Mouse (Mus musculus) heart, embryonic 12.5 days (tissue): ENCODE measurements around the gene Rnf123. TPM values are rescaled to one million over a fixed set of nuclear protein-coding genes. Genes with fewer than 3 reads are reported as not detected.

Experiments
- ATAC-seq: fragments of 200-750 bp; cut with Nextera tagmentation; 2 replicates; pipeline ENCODE4 v1.8.0; 2017; ENCODE audit warnings: moderate TSS enrichment, moderate library complexity; ENCODE audit not compliant: insufficient number of reproducible peaks, low FRiP score
- H3K27ac ChIP-seq: fragments of 300-500 bp; sonication (generic); 2 replicates; pipeline ENCODE4 v1.5.1; 2016; ENCODE audit warnings: mild to moderate bottlenecking, moderate library complexity; ENCODE audit not compliant: poor library complexity, severe bottlenecking
- H3K27me3 ChIP-seq: fragments of 300-500 bp; sonication (generic); replicated peaks from 2 replicates; pipeline ENCODE4 v1.6.1; 2016; ENCODE audit warnings: mild to moderate bottlenecking, moderate library complexity
- H3K36me3 ChIP-seq: fragments of 300-500 bp; sonication (generic); 2 replicates; pipeline ENCODE4 v1.6.1; 2016; ENCODE audit warnings: mild to moderate bottlenecking, moderate library complexity
- H3K4me1 ChIP-seq: fragments of 300-500 bp; sonication (generic); replicated peaks from 2 replicates; pipeline ENCODE4 v1.6.1; 2016; ENCODE audit warnings: mild to moderate bottlenecking
- H3K4me2 ChIP-seq: fragments of 300-500 bp; sonication (generic); 2 replicates; pipeline ENCODE4 v1.6.1; 2016; ENCODE audit warnings: mild to moderate bottlenecking, moderate library complexity
- H3K4me3 ChIP-seq: fragments of 300-500 bp; sonication (generic); 2 replicates; pipeline ENCODE4 v1.5.1; 2016; ENCODE audit warnings: mild to moderate bottlenecking
- H3K9ac ChIP-seq: fragments of 300-500 bp; sonication (generic); 2 replicates; pipeline ENCODE4 v1.6.1; 2016; ENCODE audit warnings: mild to moderate bottlenecking, moderate library complexity
- H3K9me3 ChIP-seq: fragments of 300-500 bp; sonication (generic); replicated peaks from 2 replicates; pipeline ENCODE4 v1.6.1; 2016; ENCODE audit warnings: mild to moderate bottlenecking, moderate library complexity
- WGBS: fragments of 180-500 bp; shearing (Covaris S2); methylation state at CpG from one replicate; pipeline ENCODE4 v1.1.7; 2016; 5-methylcytosine and 5-hydroxymethylcytosine counted together
- polyA plus RNA-seq: library from polyadenylated mRNA; unstranded; fragments of >200 nt; fragmentation: Nextera tagmentation; extraction: Ambion mirVana; gene quantifications from 2 replicates; pipeline ENCODE4 v1.2.1, GENCODE M21; 2016

Rnf123 gene
- polyA plus RNA-seq, 1 experiment from 2014 or later: 32.8 TPM

DNA sequence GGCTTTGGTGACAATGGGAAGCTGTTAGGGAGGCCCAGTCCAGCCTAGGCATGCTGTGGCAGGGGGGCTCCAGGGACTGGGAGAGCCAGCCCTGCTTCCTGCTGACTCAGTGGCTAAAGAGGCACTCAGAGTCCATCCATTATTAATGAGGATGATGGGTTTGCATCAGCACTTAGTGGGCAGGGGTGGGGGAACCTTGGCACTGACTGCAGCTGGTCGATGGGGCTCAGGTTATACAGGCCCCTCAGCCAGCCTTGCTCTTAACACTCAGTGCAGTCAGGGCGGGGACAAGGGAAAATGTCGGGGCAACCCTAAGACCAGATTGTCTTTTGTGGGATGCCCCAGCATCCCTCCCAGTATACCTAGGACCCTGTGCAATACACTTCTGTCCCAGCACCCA lies 21.0 kb downstream of the Rnf123 start:
- Histone ChIP-seq H3K4me1 (peaks cover 8% of the 10 kb centered on the region; the same call in 1 of the 2 replicates), H3K9ac (no peak overlapping the region), H3K4me2 (no peak overlapping the region), H3K27ac (no peak overlapping the region), H3K36me3 (peaks cover 75% of the 10 kb centered on the region), H3K4me3 (no peak overlapping the region), H3K27me3 (no peaks in the 10 kb centered on the region), H3K9me3 (no peaks in the 10 kb centered on the region)
- WGBS: 75% methylated on average over 3 of the region's 3 CpGs
- ATAC-seq: no peak

DNA sequence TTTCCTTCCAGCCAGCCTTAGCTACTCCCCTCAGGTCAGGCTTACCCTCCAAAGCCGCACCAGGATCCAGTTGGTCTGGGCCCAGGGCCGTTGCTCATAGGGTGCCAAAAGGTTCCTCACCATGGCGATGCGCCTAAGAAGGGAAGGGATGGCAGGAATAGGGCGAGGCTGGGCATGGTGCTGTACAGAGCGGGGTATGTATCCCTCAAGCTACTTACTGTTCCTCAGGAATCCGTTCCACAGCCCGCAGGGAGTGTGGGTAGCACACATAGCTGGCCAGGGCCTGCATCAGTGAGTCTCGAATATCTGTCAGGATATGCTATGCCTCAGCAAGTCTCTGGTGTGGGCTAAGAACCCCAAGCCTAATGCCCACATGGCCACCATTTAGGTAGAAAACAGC lies 24.9 kb downstream of the Rnf123 start:
- Histone ChIP-seq H3K27ac (no peak overlapping the region), H3K36me3 (peaks cover 92% of the 10 kb centered on the region), H3K4me3 (no peak overlapping the region), H3K4me2 (no peak overlapping the region), H3K9ac (no peak overlapping the region), H3K4me1 (peaks cover 14% of the 10 kb centered on the region), H3K9me3 (no peaks in the 10 kb centered on the region), H3K27me3 (no peaks in the 10 kb centered on the region)
- ATAC-seq: no peak
- 91% methylated on average over 9 of the region's 9 CpGs for WGBS

DNA sequence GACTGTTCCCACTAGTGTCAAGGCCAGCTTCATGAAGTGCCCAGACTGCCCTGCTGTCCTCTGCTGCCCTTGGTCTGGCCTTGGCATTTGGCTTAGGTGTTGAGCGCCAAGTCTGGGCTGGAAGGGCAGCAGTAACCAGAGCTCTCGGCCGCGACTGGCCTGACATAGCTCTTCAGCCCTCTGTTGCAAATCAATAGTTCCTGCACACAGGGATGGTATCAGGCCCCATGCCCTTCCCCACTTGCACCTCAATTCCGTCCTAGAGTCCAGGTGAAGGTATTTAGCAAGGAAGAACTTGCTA lies 25.9 kb downstream of the Rnf123 start:
- 90% methylated on average over 5 of the region's 5 CpGs for WGBS
- H3K9me3 ChIP-seq: no peaks in the 10 kb centered on the region
- H3K9ac ChIP-seq: no peak overlapping the region
- H3K27ac ChIP-seq: no peak overlapping the region
- H3K36me3 ChIP-seq: peaks cover 85% of the 10 kb centered on the region
- no peak overlapping the region for H3K4me3 ChIP-seq
- no peak overlapping the region for H3K4me2 ChIP-seq
- no peaks in the 10 kb centered on the region for H3K27me3 ChIP-seq
- no peak for ATAC-seq
- peaks cover 24% of the 10 kb centered on the region for H3K4me1 ChIP-seq

DNA sequence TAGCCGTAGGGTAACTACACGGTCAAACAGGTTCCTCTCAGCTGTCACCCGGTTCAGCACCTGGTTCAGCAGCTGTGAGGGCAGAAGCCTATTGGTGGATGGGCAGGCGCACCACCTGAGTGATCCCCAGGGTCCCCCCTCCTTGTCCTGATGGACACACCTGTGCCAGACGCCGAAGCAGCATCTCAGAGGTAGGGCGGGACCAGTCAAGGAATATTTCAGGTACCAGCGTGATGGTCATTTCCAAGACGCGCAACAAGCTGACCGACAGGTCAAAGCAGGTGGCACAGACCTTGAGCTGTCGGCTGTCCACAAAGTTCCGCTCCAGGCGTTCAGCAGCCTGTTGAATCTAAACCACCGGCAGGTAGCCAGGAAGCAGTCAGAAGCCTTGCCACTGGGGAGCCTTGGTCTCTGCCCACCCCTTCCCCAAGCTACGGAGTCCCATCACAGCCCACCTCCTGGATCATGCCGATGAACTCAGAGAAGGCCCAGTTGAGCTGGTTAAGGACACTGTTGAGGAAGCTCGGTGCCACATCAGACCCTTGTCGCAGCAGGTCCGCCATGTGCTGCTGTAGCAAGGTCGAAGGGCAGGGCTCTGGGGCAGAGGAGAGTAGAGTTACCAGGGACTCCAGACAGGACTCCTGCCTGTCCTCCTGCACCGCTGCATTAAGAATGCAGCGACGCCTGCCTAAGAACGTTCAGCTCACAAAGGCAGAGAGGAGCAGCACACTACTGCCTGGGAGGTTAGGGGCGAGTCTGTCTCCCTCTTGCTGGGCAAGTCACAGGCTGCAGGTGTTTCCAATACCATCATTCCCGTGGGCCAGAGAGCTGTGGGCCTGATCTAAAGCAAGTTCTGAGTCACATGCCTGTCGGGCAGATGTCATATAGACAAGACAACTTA lies 26.5 kb downstream of the Rnf123 start:
- Histone ChIP-seq H3K4me3 (no peak overlapping the region), H3K4me2 (no peak overlapping the region), H3K4me1 (peaks cover 25% of the 10 kb centered on the region), H3K9ac (no peak overlapping the region), H3K9me3 (no peaks in the 10 kb centered on the region), H3K36me3 (peaks cover 85% of the 10 kb centered on the region), H3K27me3 (no peaks in the 10 kb centered on the region), H3K27ac (no peak overlapping the region)
- 80% methylated on average over 28 of the region's 28 CpGs for WGBS
- ATAC-seq: no peak

DNA sequence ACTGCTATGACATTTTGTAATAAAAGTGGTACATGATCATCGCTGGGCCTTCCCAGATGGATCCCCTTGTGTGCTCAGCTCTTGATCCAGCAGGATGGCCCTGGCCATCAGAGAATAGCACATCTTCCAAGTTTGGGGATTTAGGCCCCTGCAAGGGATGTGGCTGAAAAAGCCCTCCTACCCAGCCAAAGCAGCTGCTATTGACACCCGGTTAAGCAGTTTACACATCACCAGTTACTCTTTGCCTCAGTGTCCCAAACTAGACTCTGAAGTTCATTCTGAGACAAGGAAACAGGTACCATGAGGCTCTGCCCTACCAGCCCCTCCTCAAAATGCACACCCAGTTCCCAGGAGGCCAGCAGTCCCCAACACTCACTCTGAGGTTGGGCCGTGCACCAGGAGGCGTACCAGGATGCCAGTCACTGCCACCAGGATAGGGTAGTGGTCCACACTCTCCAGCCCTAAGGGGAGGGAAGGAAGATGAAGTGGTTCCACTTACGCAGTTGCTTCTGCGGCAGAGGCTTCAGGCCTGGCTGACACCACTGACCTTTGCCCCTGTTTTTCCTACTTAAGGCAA lies 27.4 kb downstream of the Rnf123 start:
- H3K27ac ChIP-seq: no peak overlapping the region
- H3K4me3 ChIP-seq: no peak overlapping the region
- peaks cover 89% of the 10 kb centered on the region for H3K36me3 ChIP-seq
- H3K4me2 ChIP-seq: no peak overlapping the region
- H3K27me3 ChIP-seq: no peaks in the 10 kb centered on the region
- no peak overlapping the region for H3K9ac ChIP-seq
- peaks cover 24% of the 10 kb centered on the region for H3K4me1 ChIP-seq
- no peaks in the 10 kb centered on the region for H3K9me3 ChIP-seq
- 87% methylated on average over 6 of the region's 6 CpGs for WGBS
- ATAC-seq: no peak

DNA sequence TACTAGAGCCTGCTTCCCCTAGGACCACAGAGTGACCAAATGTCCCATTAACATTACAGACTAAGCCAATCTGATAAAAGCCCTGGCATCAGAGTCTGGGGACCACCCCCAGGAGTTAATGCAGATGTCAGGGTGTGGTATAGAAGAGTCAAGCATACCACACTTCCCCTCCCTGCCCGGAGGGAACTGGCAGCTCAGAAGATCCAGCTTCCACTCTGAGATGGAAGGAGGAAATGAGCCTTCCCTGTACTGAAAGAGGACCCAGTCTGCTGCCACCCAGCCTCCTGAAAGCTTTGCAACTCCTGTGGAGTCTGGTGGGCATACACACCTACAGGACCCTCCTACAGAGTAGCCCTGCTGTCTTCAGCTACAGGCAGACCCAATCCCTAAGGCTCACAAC lies 28.1 kb downstream of the Rnf123 start:
- ATAC-seq: no peak
- Histone ChIP-seq H3K9ac (0 out of 2 replicates have a peak overlapping the region, but pooled peaks have one; percentile 23), H3K36me3 (peaks cover 92% of the 10 kb centered on the region), H3K4me3 (no peak overlapping the region), H3K27me3 (no peaks in the 10 kb centered on the region), H3K27ac (no peak overlapping the region), H3K9me3 (no peaks in the 10 kb centered on the region), H3K4me1 (peaks cover 24% of the 10 kb centered on the region), H3K4me2 (no peak overlapping the region)
- WGBS: 57% methylated on average over 1 of the region's 1 CpGs

DNA sequence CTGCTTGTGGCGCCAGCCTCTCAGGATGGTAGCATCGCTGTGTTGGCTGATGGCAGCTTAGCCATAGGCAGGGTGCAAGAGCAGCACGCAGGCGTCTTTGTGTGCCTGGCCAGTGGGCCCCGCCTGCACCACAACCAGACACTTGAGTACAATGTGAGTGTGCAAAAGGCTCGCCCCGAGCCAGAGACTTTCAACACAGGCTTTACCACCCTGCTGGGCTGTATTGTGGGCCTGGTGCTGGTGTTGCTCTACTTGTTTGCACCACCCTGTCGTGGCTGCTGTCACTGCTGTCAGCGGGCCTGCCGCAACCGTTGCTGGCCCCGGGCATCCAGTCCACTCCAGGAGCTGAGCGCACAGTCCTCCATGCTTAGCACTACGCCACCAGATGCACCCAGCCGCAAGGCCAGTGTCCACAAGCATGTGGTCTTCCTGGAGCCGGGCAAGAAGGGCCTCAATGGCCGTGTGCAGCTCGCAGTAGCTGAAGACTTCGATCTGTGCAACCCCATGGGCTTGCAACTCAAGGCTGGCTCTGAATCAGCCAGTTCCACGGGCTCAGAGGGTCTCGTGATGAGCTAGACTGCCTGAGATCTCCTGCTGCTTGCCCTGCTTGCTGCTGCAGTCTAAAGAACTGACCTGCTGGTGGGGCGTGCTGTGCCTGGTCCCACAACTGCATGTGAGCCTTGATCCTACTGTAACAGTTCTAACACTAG lies 28.7 kb downstream of the Rnf123 start:
- Histone ChIP-seq H3K4me3 (no peak overlapping the region), H3K4me1 (peaks cover 30% of the 10 kb centered on the region), H3K4me2 (no peak overlapping the region), H3K36me3 (peaks cover 86% of the 10 kb centered on the region), H3K27me3 (no peaks in the 10 kb centered on the region), H3K27ac (no peak overlapping the region), H3K9me3 (no peaks in the 10 kb centered on the region), H3K9ac (no peak overlapping the region)
- no peak for ATAC-seq
- 85% methylated on average over 22 of the region's 22 CpGs for WGBS

DNA sequence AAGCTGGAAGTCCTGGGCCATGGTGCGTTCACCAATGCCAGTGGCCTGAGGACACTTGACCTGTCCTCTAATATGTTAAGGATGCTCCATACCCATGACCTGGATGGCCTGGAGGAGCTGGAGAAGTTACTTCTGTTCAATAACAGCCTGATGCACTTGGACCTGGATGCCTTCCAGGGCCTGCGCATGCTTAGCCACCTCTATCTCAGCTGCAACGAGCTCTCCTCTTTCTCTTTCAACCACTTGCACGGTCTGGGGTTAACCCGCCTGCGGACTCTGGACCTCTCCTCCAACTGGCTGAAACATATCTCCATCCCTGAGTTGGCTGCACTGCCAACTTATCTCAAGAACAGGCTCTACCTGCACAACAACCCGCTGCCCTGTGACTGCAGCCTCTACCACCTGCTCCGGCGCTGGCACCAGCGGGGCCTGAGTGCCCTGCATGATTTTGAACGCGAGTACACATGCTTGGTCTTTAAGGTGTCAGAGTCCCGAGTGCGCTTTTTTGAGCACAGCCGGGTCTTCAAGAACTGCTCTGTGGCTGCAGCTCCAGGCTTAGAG lies 29.4 kb downstream of the Rnf123 start:
- Histone ChIP-seq H3K27me3 (no peaks in the 10 kb centered on the region), H3K36me3 (peaks cover 80% of the 10 kb centered on the region), H3K9me3 (no peaks in the 10 kb centered on the region), H3K4me2 (no peak overlapping the region), H3K4me1 (peaks cover 31% of the 10 kb centered on the region), H3K9ac (peak overlapping the region; percentile 61; the same call in 1 of the 2 replicates), H3K4me3 (no peak overlapping the region), H3K27ac (no peak overlapping the region)
- ATAC-seq: no peak
- 87% methylated on average over 15 of the region's 15 CpGs for WGBS

DNA sequence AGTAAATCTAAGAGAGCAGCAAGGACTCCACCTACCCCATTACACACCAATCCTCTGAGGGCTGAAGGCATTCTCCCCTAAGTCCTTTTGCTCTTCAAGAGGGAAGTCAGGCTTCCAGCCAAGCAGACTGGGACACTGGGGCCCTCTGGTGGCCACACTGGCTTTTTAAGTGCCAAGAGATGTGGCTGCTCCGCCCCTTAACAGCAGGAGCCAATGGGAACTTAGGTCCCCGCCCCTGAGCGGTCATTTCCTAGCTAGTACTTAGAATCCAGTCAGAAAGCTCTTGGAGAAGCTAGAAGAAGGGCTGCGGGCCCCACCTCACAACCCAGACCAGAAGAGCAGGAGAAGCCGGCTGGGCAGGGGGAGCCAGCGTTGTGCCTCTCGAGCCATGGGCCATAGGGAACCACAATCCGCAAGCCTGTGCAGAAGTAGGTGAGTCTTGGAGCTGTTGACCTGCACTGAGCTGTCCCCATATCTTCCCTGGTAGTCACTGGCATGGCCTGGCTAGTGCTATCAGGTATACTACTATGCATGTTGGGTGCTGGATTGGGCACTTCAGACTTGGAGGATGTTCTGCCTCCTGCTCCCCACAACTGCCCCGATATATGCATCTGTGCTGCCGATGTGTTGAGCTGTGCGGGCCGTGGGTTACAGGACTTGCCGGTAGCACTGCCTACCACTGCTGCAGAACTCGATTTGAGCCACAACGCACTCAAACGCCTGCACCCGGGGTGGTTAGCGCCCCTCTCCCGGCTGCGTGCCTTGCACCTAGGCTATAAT lies 30.1 kb downstream of the Rnf123 start, which contains the start of gene Amigo3:
Gene Amigo3, plus strand, starts transcription at position 275 of the 780 bp plus-strand sequence.
- H3K4me1 ChIP-seq: peaks cover 36% of the 10 kb centered on the region
- peak within 1 kb of the TSS; percentile 62 for H3K4me2 ChIP-seq
- no peaks in the 10 kb centered on the region for H3K27me3 ChIP-seq
- H3K9ac ChIP-seq: peak within 1 kb of the TSS; percentile 61; the same call in 1 of the 2 replicates
- peak within 1 kb of the TSS; percentile 14; the same call in 1 of the 2 replicates for H3K27ac ChIP-seq
- peak within 1 kb of the TSS; percentile 24 for H3K4me3 ChIP-seq
- peaks cover 73% of the 10 kb centered on the region for H3K36me3 ChIP-seq
- WGBS: 55% methylated on average over 20 of the region's 20 CpGs
- no peaks in the 10 kb centered on the region for H3K9me3 ChIP-seq
- ATAC-seq: peak; percentile 34

DNA sequence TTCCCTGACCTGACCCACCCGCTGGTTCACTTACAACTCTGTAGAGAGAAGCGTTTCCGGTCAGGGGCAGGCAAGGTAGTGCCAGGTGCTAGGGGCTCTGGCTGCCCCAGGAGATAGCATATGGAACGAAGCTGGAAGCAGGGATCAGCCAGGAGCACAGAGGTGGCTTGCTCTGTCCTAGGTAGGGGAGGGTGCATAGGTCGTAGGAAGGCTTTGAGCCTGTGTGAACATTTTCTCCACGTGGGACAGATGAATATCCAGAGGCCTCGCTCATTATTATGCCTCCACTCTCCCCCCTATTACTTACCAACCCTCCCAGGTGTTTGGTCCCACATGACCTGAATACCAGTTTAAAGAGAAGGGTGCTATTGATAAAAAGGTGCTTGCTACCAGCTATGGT lies 30.7 kb downstream of the Rnf123 start:
- no peak overlapping the region for H3K4me2 ChIP-seq
- peaks cover 43% of the 10 kb centered on the region for H3K4me1 ChIP-seq
- no peaks in the 10 kb centered on the region for H3K9me3 ChIP-seq
- peaks cover 72% of the 10 kb centered on the region for H3K36me3 ChIP-seq
- H3K4me3 ChIP-seq: no peak overlapping the region
- ATAC-seq: no peak
- H3K27me3 ChIP-seq: no peaks in the 10 kb centered on the region
- 74% methylated on average over 7 of the region's 7 CpGs for WGBS
- H3K9ac ChIP-seq: 0 out of 2 replicates have a peak overlapping the region, but pooled peaks have one; percentile 22
- no peak overlapping the region for H3K27ac ChIP-seq
